In the genomic region with DNA sequence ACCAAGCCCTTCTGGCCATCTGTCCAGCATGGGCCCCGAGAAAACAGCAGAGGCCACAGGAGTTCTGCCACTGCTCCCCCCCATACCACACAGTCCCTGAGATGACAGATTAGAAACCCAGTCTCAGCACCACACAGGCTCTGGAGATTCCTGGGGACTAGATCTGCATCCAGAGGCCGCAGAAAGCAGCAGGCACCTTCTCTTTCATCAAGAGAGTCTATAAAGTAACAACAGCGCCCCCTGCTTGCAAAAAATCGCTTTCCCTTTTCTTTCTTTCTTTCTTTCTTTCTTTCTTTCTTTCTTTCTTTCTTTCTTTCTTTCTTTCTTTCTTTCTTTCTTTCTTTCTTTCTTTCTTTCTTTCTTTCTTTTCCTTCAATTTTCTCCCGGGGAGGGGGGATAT, we compare ENCODE assay signal across 11 mouse cellular contexts. TPM values are rescaled to one million over a fixed set of nuclear protein-coding genes. Genes with fewer than 3 reads are reported as not detected.
DNase-seq lines count a peak whose midpoint lies in the region; ATAC-seq and TF ChIP-seq lines count a peak whose summit lies in the region.
"Had no signal": no experiment of that assay in that cellular context is flagged by ENCODE, and none has a peak within 500 bp of the region (broad histone marks: within the 10 kb centered on the region; RNA-seq: fewer than 3 reads in every experiment).

No protein-coding gene starts in this region.

- DNase-seq in adrenal gland, postnatal 10 days = peak; percentile 60
- DNase-seq in adrenal gland, adult 8-10 months = no peak
- DNase-seq in left cerebral cortex, adult 2 months (ENCODE audit: extremely low spot score in 1 of 2, low spot score in 2 of 2) = no peak
- no peak for DNase-seq in left cerebral cortex, adult 9 months (ENCODE audit: low spot score in 2 of 2)
- peak; percentile 53 for DNase-seq in c-Kit-positive CD71-positive TER-119-positive erythroid progenitor cells, embryonic 14.5 days (ENCODE audit: low spot score)

- H3K4me3 ChIP-seq in left cerebral cortex, adult 2 months = no peak overlapping the region
- no peak overlapping the region for H3K4me3 ChIP-seq in kidney, embryonic 15.5 days (replicated peaks)
- H3K4me3 ChIP-seq in neural tube, embryonic 13.5 days = no peak overlapping the region

- H3K4me1 ChIP-seq in kidney, embryonic 15.5 days = peaks cover 31% of the 10 kb centered on the region
- peaks cover 42% of the 10 kb centered on the region for H3K4me1 ChIP-seq in neural tube, embryonic 13.5 days (replicated peaks)

- intact Hi-C loops in left cerebral cortex, adult 2 months (cut with DNase I) = loop anchor here (2.0 kb wide), 2 partner anchors 47 to 55 kb away; partner anchors contain the start of genes Fgf3 and Fgf4

- no peak overlapping the region for H3K9ac ChIP-seq in kidney, embryonic 15.5 days
- H3K9ac ChIP-seq in neural tube, embryonic 13.5 days = no peak overlapping the region
- H3K9ac ChIP-seq: limb, embryonic 15.5 days had no signal

- peak; percentile 67 for TF ChIP-seq CTCF in left cerebral cortex, adult 2 months (IDR thresholded peaks at IDR 0.05)

- H3K36me3 ChIP-seq in kidney, embryonic 15.5 days = no peaks in the 10 kb centered on the region
- no peaks in the 10 kb centered on the region for H3K36me3 ChIP-seq in neural tube, embryonic 13.5 days
- H3K36me3 ChIP-seq: limb, embryonic 15.5 days had no signal

- WGBS in kidney, embryonic 15.5 days = 2% methylated on average over 5 of the region's 5 CpGs
- WGBS in neural tube, embryonic 13.5 days = 3% methylated on average over 5 of the region's 5 CpGs

- ATAC-seq in kidney, embryonic 15.5 days (replicated peaks; ENCODE audit: low FRiP score) = no peak
- no peak for ATAC-seq in neural tube, embryonic 13.5 days (ENCODE audit: low read depth)
- ATAC-seq in erythroblast, adult 5-6 weeks (replicated peaks; ENCODE audit: low FRiP score, poor library complexity, severe bottlenecking) = no peak

- H3K27ac ChIP-seq in left cerebral cortex, adult 2 months = no peak overlapping the region
- no peak overlapping the region for H3K27ac ChIP-seq in kidney, embryonic 15.5 days
- no peak overlapping the region for H3K27ac ChIP-seq in neural tube, embryonic 13.5 days (replicated peaks)
- H3K27ac ChIP-seq: limb, embryonic 15.5 days had no signal

- no peaks in the 10 kb centered on the region for H3K9me3 ChIP-seq in kidney, embryonic 15.5 days (replicated peaks)
- no peaks in the 10 kb centered on the region for H3K9me3 ChIP-seq in neural tube, embryonic 13.5 days
- H3K9me3 ChIP-seq: limb, embryonic 15.5 days had no signal

- peaks cover 64% of the 10 kb centered on the region for H3K27me3 ChIP-seq in kidney, embryonic 15.5 days
- peaks cover 51% of the 10 kb centered on the region for H3K27me3 ChIP-seq in neural tube, embryonic 13.5 days

- peak overlapping the region; percentile 83; the same call in 1 of the 2 replicates for H3K4me2 ChIP-seq in kidney, embryonic 15.5 days
- 0 out of 2 replicates have a peak overlapping the region, but pooled peaks have one; percentile 80 for H3K4me2 ChIP-seq in neural tube, embryonic 13.5 days

RNA-seq across cellular contexts. Expression of gene Fgf15, which starts 2.1 kb away (rescaled TPM):
- not detected for total RNA-seq in adrenal gland, postnatal 10 days (2021)
- under 1 TPM in 3 of 4 experiments, not detected in 1; 0.31 to 0.46 (median 0.32) TPM for total RNA-seq in adrenal gland, adult 8-10 months (2022)
- total RNA-seq in left cerebral cortex, adult 2 months (2021) = not detected
- polyA plus RNA-seq in kidney, embryonic 15.5 days (2015; fragmentation: Nextera tagmentation; extraction: Ambion mirVana) = 2.3 and 2.4 TPM in 2 replicates
- 27.4 and 29.1 TPM in 2 replicates for polyA plus RNA-seq in neural tube, embryonic 13.5 days (2015; fragmentation: Nextera tagmentation; extraction: Ambion mirVana)
- total RNA-seq in erythroblast, adult 5-6 weeks (2015; ENCODE audit: low replicate concordance) = not detected in 2 replicates
- total RNA-seq in erythroblast, adult 5-6 weeks (2017; ENCODE audit: low replicate concordance) = not detected in 2 replicates
- polyA plus RNA-seq: limb, embryonic 15.5 days; stomach, embryonic 16.5 days had no signal

RNA-seq across cellular contexts. Expression of gene LTO1, which starts 20.7 kb away (rescaled TPM):
- total RNA-seq in adrenal gland, postnatal 10 days (2021) = 10 to 100 TPM; 25.6 to 26.2 TPM
- total RNA-seq in adrenal gland, adult 8-10 months (2022) = 10 to 100 TPM; 27.1 to 39.7 (median 31.2) TPM
- total RNA-seq in left cerebral cortex, adult 2 months (2021) = 10 to 100 TPM; 26.4 to 27.8 TPM
- polyA plus RNA-seq in kidney, embryonic 15.5 days (2015; fragmentation: Nextera tagmentation; extraction: Ambion mirVana) = 25.8 and 27.9 TPM in 2 replicates
- 33.8 and 36.3 TPM in 2 replicates for polyA plus RNA-seq in neural tube, embryonic 13.5 days (2015; fragmentation: Nextera tagmentation; extraction: Ambion mirVana)
- total RNA-seq in erythroblast, adult 5-6 weeks (2015; ENCODE audit: low replicate concordance) = 1.2 and 7.5 TPM in 2 replicates
- 8.3 and 16.6 TPM in 2 replicates for total RNA-seq in erythroblast, adult 5-6 weeks (2017; ENCODE audit: low replicate concordance)

RNA-seq across cellular contexts. Expression of gene Ccnd1, which starts 45.5 kb away (rescaled TPM):
- 10 to 100 TPM; 72.7 to 80.8 TPM for total RNA-seq in adrenal gland, postnatal 10 days (2021)
- total RNA-seq in adrenal gland, adult 8-10 months (2022) = 100 to 1,000 TPM; 177 to 201 (median 190) TPM
- 10 to 100 TPM; 57.0 to 57.7 TPM for total RNA-seq in left cerebral cortex, adult 2 months (2021)
- polyA plus RNA-seq in kidney, embryonic 15.5 days (2015; fragmentation: Nextera tagmentation; extraction: Ambion mirVana) = 229 and 245 TPM in 2 replicates
- 31.1 and 50.8 TPM in 2 replicates for polyA plus RNA-seq in neural tube, embryonic 13.5 days (2015; fragmentation: Nextera tagmentation; extraction: Ambion mirVana)
- 1.2 and 1.5 TPM in 2 replicates for total RNA-seq in erythroblast, adult 5-6 weeks (2015; ENCODE audit: low replicate concordance)
- 0.51 and 2.0 TPM in 2 replicates for total RNA-seq in erythroblast, adult 5-6 weeks (2017; ENCODE audit: low replicate concordance)

RNA-seq across cellular contexts. Expression of gene Fgf4, which starts 47.0 kb away (rescaled TPM):
- not detected for total RNA-seq in adrenal gland, postnatal 10 days (2021)
- not detected for total RNA-seq in adrenal gland, adult 8-10 months (2022)
- total RNA-seq in left cerebral cortex, adult 2 months (2021) = not detected
- polyA plus RNA-seq in kidney, embryonic 15.5 days (2015; fragmentation: Nextera tagmentation; extraction: Ambion mirVana) = 0.14 TPM in 1 of 2 replicates, not detected in the other
- polyA plus RNA-seq in neural tube, embryonic 13.5 days (2015; fragmentation: Nextera tagmentation; extraction: Ambion mirVana) = not detected in 2 replicates
- 1.7 TPM in 1 of 2 replicates, not detected in the other for total RNA-seq in erythroblast, adult 5-6 weeks (2015; ENCODE audit: low replicate concordance)
- not detected in 2 replicates for total RNA-seq in erythroblast, adult 5-6 weeks (2017; ENCODE audit: low replicate concordance)
- polyA plus RNA-seq: C2C12 had no signal

RNA-seq across cellular contexts. Expression of gene Fgf3, which starts 56.3 kb away (rescaled TPM):
- under 1 TPM; 0.27 to 0.33 TPM for total RNA-seq in adrenal gland, postnatal 10 days (2021)
- 1 to 10 TPM in 3 of 4 experiments, under 1 TPM in 1; 0.67 to 2.8 (median 2.0) TPM for total RNA-seq in adrenal gland, adult 8-10 months (2022)
- total RNA-seq in left cerebral cortex, adult 2 months (2021) = 1 to 10 TPM in 1 of 2 experiments, under 1 TPM in 1; 0.48 to 1.3 TPM
- polyA plus RNA-seq in kidney, embryonic 15.5 days (2015; fragmentation: Nextera tagmentation; extraction: Ambion mirVana) = 0.36 and 0.53 TPM in 2 replicates
- polyA plus RNA-seq in neural tube, embryonic 13.5 days (2015; fragmentation: Nextera tagmentation; extraction: Ambion mirVana) = 1.1 and 1.2 TPM in 2 replicates
- total RNA-seq in erythroblast, adult 5-6 weeks (2015; ENCODE audit: low replicate concordance) = 1.7 and 2.3 TPM in 2 replicates
- 1.0 TPM in 1 of 2 replicates, not detected in the other for total RNA-seq in erythroblast, adult 5-6 weeks (2017; ENCODE audit: low replicate concordance)
- polyA plus RNA-seq: C2C12; stomach, embryonic 16.5 days had no signal

Comparison
In these comparisons a context has a peak if more than half of its experiments do, and no peak if none do; other contexts are left out.
1. DNase-seq: peak in adrenal gland, postnatal 10 days (single experiment) and c-Kit-positive CD71-positive TER-119-positive erythroid progenitor cells, embryonic 14.5 days (single experiment); none in adrenal gland, adult 8-10 months (single experiment), left cerebral cortex, adult 2 months (0 of 2) and left cerebral cortex, adult 9 months (0 of 2).
2. RNA of gene Ccnd1, which starts 45.5 kb away (total RNA-seq): 177 to 201 TPM in adrenal gland, adult 8-10 months, 72.7 to 80.8 TPM in adrenal gland, postnatal 10 days and 57.0 to 57.7 TPM in left cerebral cortex, adult 2 months; 0.51 to 2.0 TPM in erythroblast, adult 5-6 weeks; every median in the first group is over 10 times any median in the second.